Mouse (Mus musculus) bone marrow, adult 2 months (tissue): ENCODE measurements around the gene Prdm2. TPM values are rescaled to one million over a fixed set of nuclear protein-coding genes. Genes with fewer than 3 reads are reported as not detected.

ENCODE experiments used
- H3K27ac ChIP-seq: fragments of 200-500 bp; 2 replicates; pipeline ENCODE4 v1.5.1; 2012; ENCODE audit warnings: low read depth, mild to moderate bottlenecking, control low read depth, inconsistent platforms, low read length; ENCODE audit not compliant: control insufficient read depth, poor library complexity, insufficient read depth
- H3K4me1 ChIP-seq: fragments of 200-500 bp; 2 replicates; pipeline ENCODE4 v1.6.1; 2011; ENCODE audit warnings: low read length; ENCODE audit not compliant: control insufficient read depth, insufficient read depth
- H3K4me3 ChIP-seq: fragments of 200-500 bp; replicated peaks from 2 replicates; pipeline ENCODE3; 2011; ENCODE audit warnings: mild to moderate bottlenecking, low read depth, low read length, control low read depth; ENCODE audit not compliant: control insufficient read depth
- CTCF ChIP-seq: fragments of 200-500 bp; IDR thresholded peaks from 2 replicates; pipeline ENCODE4 v1.5.1; 2011; ENCODE audit warnings: low read length, control low read depth; ENCODE audit not compliant: control insufficient read depth, insufficient read depth
- POLR2A ChIP-seq: fragments of 200-500 bp; IDR thresholded peaks from 2 replicates; pipeline ENCODE4 v1.6.1; 2011; ENCODE audit warnings: low read depth, mild to moderate bottlenecking, control low read depth, low read length, borderline replicate concordance; ENCODE audit not compliant: control insufficient read depth
- WGBS: fragments of 180-500 bp; shearing (Covaris S2); methylation state at CpG from one replicate; pipeline ENCODE4 v1.1.7; 2018; 5-methylcytosine and 5-hydroxymethylcytosine counted together
- polyA plus RNA-seq: library from polyadenylated mRNA; stranded (reverse); fragments of >200 nt; gene quantifications from 2 replicates; pipeline ENCODE4 v1.2.4, GENCODE M21; 2011; ENCODE audit warnings: low replicate concordance; ENCODE audit not compliant: missing spikeins, insufficient read depth, insufficient read length

The Prdm2 gene
- polyA plus RNA-seq, 1 experiment, result 17.7 TPM

DNA sequence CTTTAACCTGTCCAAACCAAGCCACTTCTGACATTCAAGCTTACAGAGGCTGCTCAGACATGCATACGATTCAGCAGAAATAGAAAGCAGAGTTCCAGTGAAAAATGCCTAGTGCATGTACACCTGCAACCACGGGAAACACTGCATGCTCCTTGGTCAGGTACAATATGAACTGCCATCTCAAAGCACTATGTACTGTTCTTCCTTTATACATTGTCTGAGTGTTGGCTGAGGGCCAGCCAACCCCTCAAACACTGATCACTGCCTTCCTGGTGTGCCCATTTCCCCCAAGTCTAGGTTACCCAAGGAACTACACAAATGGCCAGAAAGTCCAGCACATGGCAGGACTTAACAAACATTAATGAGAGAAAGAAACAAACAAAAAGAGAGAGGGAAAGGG, 53.5 kb downstream of the Prdm2 start:
- WGBS, result 65% methylated on average over 2 of the region's 2 CpGs
- Histone ChIP-seq H3K27ac (no peak overlapping the region), H3K4me3 (no peak overlapping the region), H3K4me1 (peaks cover 5% of the 10 kb centered on the region)
- no peak for TF ChIP-seq CTCF
- TF ChIP-seq POLR2A, result no peak

GRCm38 (mm10) chr4:143155871-143156270, 56.9 kb downstream of the Prdm2 start:
- WGBS, result 30% methylated on average over 4 of the region's 4 CpGs
- peaks cover 5% of the 10 kb centered on the region for H3K4me1 ChIP-seq
- H3K27ac ChIP-seq, result no peak overlapping the region
- H3K4me3 ChIP-seq, result no peak overlapping the region
- TF ChIP-seq CTCF (no peak), POLR2A (no peak)

GRCm38 (mm10) chr4:143155036-143155435, 57.8 kb downstream of the Prdm2 start:
- H3K4me1 ChIP-seq, result peaks cover 5% of the 10 kb centered on the region
- no peak overlapping the region for H3K27ac ChIP-seq
- 57% methylated on average over 4 of the region's 4 CpGs for WGBS

GRCm38 (mm10) chr4:143154571-143154970, 58.2 kb downstream of the Prdm2 start:
- WGBS, result 75% methylated on average over 6 of the region's 6 CpGs
- Histone ChIP-seq H3K4me1 (peaks cover 6% of the 10 kb centered on the region), H3K4me3 (no peak overlapping the region), H3K27ac (no peak overlapping the region)
- TF ChIP-seq CTCF (no peak), POLR2A (no peak)

More at GRCm38 (mm10) chr4:143155036-143155435, 57.8 kb downstream of the Prdm2 start:
- TF ChIP-seq POLR2A, result no peak
- no peak for TF ChIP-seq CTCF
- H3K4me3 ChIP-seq, result no peak overlapping the region

GRCm38 (mm10) chr4:143152634-143153033, 60.2 kb downstream of the Prdm2 start:
- Histone ChIP-seq H3K4me3 (no peak overlapping the region), H3K4me1 (peaks cover 2% of the 10 kb centered on the region; the same call in 1 of the 2 replicates), H3K27ac (no peak overlapping the region)
- TF ChIP-seq CTCF (no peak), POLR2A (no peak)
- 69% methylated on average over 5 of the region's 5 CpGs for WGBS

DNA sequence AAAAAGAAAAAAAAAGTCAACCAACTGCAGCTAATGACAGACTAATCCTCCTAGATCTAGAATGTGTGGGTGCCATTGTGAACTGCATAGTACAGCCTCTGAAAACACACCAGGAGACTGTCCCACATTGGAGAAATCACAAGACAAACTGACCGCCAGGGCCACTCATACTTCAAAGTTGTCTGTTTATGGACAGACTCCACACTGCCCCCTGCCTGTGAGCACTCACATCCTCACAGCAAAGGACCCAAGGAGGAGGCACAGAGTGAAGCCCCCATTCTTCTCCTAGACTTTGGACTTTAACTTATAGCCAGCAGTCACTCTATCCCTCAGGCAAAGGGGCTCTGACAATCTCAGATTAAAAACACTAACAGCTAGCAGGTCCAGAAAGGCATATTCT, 61.5 kb downstream of the Prdm2 start:
- H3K4me1 ChIP-seq, result peaks cover 3% of the 10 kb centered on the region

DNA sequence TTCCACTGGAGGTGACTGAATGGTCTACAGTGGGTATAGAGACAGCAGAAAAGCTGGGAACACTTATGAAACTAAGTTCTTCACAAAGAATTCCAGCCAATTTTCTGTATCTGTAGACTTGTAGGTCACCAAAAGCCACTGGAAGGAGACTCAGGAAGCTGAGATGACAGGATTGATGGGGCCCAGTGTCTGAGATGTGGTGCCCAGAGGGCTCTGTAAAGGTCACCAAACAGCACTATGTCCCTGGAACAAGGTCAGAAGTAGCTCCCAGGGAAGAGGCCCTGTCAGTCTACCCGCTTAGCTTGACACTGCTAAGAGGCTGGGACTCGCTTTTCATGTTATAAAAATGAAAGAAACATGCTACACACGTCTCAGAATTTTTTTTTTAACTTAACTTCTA, 65.1 kb downstream of the Prdm2 start:
- no peak overlapping the region for H3K4me3 ChIP-seq
- H3K27ac ChIP-seq, result no peak overlapping the region
- peaks cover 4% of the 10 kb centered on the region for H3K4me1 ChIP-seq
- 78% methylated on average over 3 of the region's 3 CpGs for WGBS
- TF ChIP-seq CTCF, result no peak

More for the DNA sequence above, 61.5 kb downstream of the Prdm2 start:
- Histone ChIP-seq H3K4me3 (no peak overlapping the region), H3K27ac (no peak overlapping the region)
- peak; percentile 69 for TF ChIP-seq CTCF
- no peak for TF ChIP-seq POLR2A
- 45% methylated on average over 1 of the region's 1 CpGs for WGBS

GRCm38 (mm10) chr4:143143615-143144014, 69.2 kb downstream of the Prdm2 start:
- peaks cover 3% of the 10 kb centered on the region for H3K4me1 ChIP-seq
- WGBS, result 5% methylated on average over 7 of the region's 7 CpGs
- no peak for TF ChIP-seq POLR2A
- TF ChIP-seq CTCF, result no peak
- no peak overlapping the region for H3K4me3 ChIP-seq
- H3K27ac ChIP-seq, result no peak overlapping the region

DNA sequence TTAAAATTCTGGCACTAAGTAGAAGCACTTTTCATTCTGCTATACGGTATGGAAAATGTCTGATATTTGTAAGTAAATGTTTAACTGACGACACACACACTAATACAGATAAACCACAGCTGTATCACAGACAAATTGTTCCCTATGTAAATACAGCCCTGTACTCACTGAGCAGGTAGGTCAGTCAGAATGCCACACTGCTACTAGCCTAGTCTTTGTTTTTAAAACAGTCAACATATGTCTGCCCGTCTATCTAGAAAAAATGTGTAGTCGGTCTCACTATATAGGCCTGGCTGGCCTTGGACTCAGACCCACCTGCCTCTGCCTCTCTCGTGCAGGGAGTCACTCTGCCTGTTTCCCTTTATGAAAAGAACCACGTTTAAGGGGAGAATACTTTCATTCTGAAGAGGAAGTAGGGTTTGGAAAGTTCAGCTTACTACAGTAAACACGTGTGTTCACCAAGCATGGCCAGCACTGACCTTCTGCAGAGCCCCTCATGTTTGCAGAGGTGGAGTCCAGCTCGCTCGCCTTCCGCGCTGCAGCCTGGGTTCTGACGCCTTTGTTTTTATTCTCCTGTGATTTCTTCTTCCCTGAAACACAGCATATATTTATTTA, 71.0 kb downstream of the Prdm2 start:
- peaks cover 3% of the 10 kb centered on the region for H3K4me1 ChIP-seq
- H3K4me3 ChIP-seq, result no peak overlapping the region
- TF ChIP-seq CTCF, result no peak
- TF ChIP-seq POLR2A, result no peak
- 27% methylated on average over 12 of the region's 12 CpGs for WGBS
- 0 out of 2 replicates have a peak overlapping the region, but pooled peaks have one; percentile 1 for H3K27ac ChIP-seq
